In genomic region chr6:84197811-84198213, GRCm38 (mm10) we compare ENCODE assay signal across 18 mouse cellular contexts.
DNase-seq lines count a peak whose midpoint lies in the region; ATAC-seq and TF ChIP-seq lines count a peak whose summit lies in the region.
"Had no signal": no experiment of that assay in that cellular context is flagged by ENCODE, and none has a peak within 500 bp of the region (broad histone marks: within the 10 kb centered on the region; RNA-seq: fewer than 3 reads in every experiment).

No protein-coding gene starts in this region.

- 19% methylated on average over 5 of the region's 5 CpGs for WGBS in midbrain, embryonic 10.5 days
- whole genome bisulfite sequencing in midbrain, embryonic 11.5 days = 29% methylated on average over 5 of the region's 5 CpGs
- WGBS in embryonic facial prominence, embryonic 13.5 days = 27% methylated on average over 5 of the region's 5 CpGs
- WGBS in limb, embryonic 11.5 days = 4% methylated on average over 5 of the region's 5 CpGs
- WGBS in thymus, adult 2 months = 54% methylated on average over 5 of the region's 5 CpGs

- H3K9ac ChIP-seq in midbrain, embryonic 11.5 days (ENCODE audit: low read length) = no peak overlapping the region
- H3K9ac ChIP-seq in embryonic facial prominence, embryonic 13.5 days = 0 out of 2 replicates have a peak overlapping the region, but pooled peaks have one; percentile 21
- no peak overlapping the region for H3K9ac ChIP-seq in limb, embryonic 11.5 days (ENCODE audit: low read length)
- H3K9ac ChIP-seq: forebrain, embryonic 15.5 days; liver, embryonic 13.5 days; lung, embryonic 15.5 days had no signal

- no peak overlapping the region for H3K4me2 ChIP-seq in midbrain, embryonic 11.5 days
- no peak overlapping the region for H3K4me2 ChIP-seq in embryonic facial prominence, embryonic 13.5 days
- no peak overlapping the region for H3K4me2 ChIP-seq in limb, embryonic 11.5 days (ENCODE audit: low read depth, severe bottlenecking)
- H3K4me2 ChIP-seq: forebrain, embryonic 15.5 days; liver, embryonic 13.5 days; lung, embryonic 15.5 days had no signal

- no peak for TF ChIP-seq POLR2A in thymus, adult 2 months (IDR thresholded peaks at IDR 0.05; ENCODE audit: control insufficient read depth, extremely low read depth, insufficient read depth, low read length, poor library complexity)

- H3K4me1 ChIP-seq in midbrain, embryonic 10.5 days = peaks cover 6% of the 10 kb centered on the region; the same call in 1 of the 2 replicates
- no peaks in the 10 kb centered on the region for H3K4me1 ChIP-seq in midbrain, embryonic 11.5 days (ENCODE audit: control insufficient read depth, insufficient read depth, low read length)
- peaks cover 10% of the 10 kb centered on the region; the same call in 1 of the 2 replicates for H3K4me1 ChIP-seq in embryonic facial prominence, embryonic 13.5 days
- H3K4me1 ChIP-seq in limb, embryonic 11.5 days (ENCODE audit: control insufficient read depth, insufficient read depth, low read length) = peaks cover 16% of the 10 kb centered on the region
- H3K4me1 ChIP-seq in thymus, adult 2 months (replicated peaks; ENCODE audit: control insufficient read depth, insufficient read depth, low read length) = peaks cover 19% of the 10 kb centered on the region
- H3K4me1 ChIP-seq: forebrain, embryonic 15.5 days; liver, embryonic 13.5 days; lung, embryonic 15.5 days had no signal

- no peaks in the 10 kb centered on the region for H3K36me3 ChIP-seq in midbrain, embryonic 10.5 days
- no peaks in the 10 kb centered on the region for H3K36me3 ChIP-seq in midbrain, embryonic 11.5 days (ENCODE audit: control insufficient read depth, insufficient read depth, low read length)
- H3K36me3 ChIP-seq in embryonic facial prominence, embryonic 13.5 days = no peaks in the 10 kb centered on the region
- no peaks in the 10 kb centered on the region for H3K36me3 ChIP-seq in limb, embryonic 11.5 days (ENCODE audit: control insufficient read depth, insufficient read depth, low read length)
- H3K36me3 ChIP-seq in thymus, adult 2 months (ENCODE audit: control insufficient read depth, insufficient read depth, low read length) = no peaks in the 10 kb centered on the region
- H3K36me3 ChIP-seq: forebrain, embryonic 15.5 days; liver, embryonic 13.5 days; lung, embryonic 15.5 days had no signal

- TF ChIP-seq CTCF in thymus, adult 2 months (IDR thresholded peaks at IDR 0.05; ENCODE audit: borderline replicate concordance, control insufficient read depth, extremely low read depth, insufficient read depth, low read length, poor library complexity) = no peak

- no peaks in the 10 kb centered on the region for H3K27me3 ChIP-seq in midbrain, embryonic 10.5 days (ENCODE audit: low read depth, poor library complexity, severe bottlenecking)
- no peaks in the 10 kb centered on the region for H3K27me3 ChIP-seq in midbrain, embryonic 11.5 days (ENCODE audit: control insufficient read depth, insufficient read depth, low read length)
- H3K27me3 ChIP-seq in embryonic facial prominence, embryonic 13.5 days = no peaks in the 10 kb centered on the region
- H3K27me3 ChIP-seq in limb, embryonic 11.5 days (ENCODE audit: control insufficient read depth, insufficient read depth, low read length) = no peaks in the 10 kb centered on the region
- no peaks in the 10 kb centered on the region for H3K27me3 ChIP-seq in thymus, adult 2 months (ENCODE audit: control insufficient read depth, insufficient read depth, low read length)
- H3K27me3 ChIP-seq: forebrain, embryonic 15.5 days; liver, embryonic 13.5 days; lung, embryonic 15.5 days had no signal

- no peaks in the 10 kb centered on the region for H3K9me3 ChIP-seq in midbrain, embryonic 10.5 days (replicated peaks)
- no peaks in the 10 kb centered on the region for H3K9me3 ChIP-seq in midbrain, embryonic 11.5 days (ENCODE audit: control insufficient read depth, low read length)
- no peaks in the 10 kb centered on the region for H3K9me3 ChIP-seq in embryonic facial prominence, embryonic 13.5 days
- H3K9me3 ChIP-seq in limb, embryonic 11.5 days (ENCODE audit: control insufficient read depth, low read length) = no peaks in the 10 kb centered on the region
- H3K9me3 ChIP-seq: forebrain, embryonic 15.5 days; liver, embryonic 13.5 days; lung, embryonic 15.5 days had no signal

- H3K27ac ChIP-seq in midbrain, embryonic 10.5 days (replicated peaks) = peak overlapping the region; percentile 13; the same call in 1 of the 2 replicates
- no peak overlapping the region for H3K27ac ChIP-seq in midbrain, embryonic 11.5 days (ENCODE audit: low read depth, low read length)
- H3K27ac ChIP-seq in embryonic facial prominence, embryonic 13.5 days = no peak overlapping the region
- H3K27ac ChIP-seq in limb, embryonic 11.5 days (replicated peaks; ENCODE audit: low read depth, low read length) = peak overlapping the region; percentile 63; the same call in 1 of the 2 replicates
- H3K27ac ChIP-seq in thymus, adult 2 months (ENCODE audit: control insufficient read depth, insufficient read depth, low read length) = peak overlapping the region; percentile 15; the same call in 1 of the 2 replicates
- H3K27ac ChIP-seq: forebrain, embryonic 15.5 days; liver, embryonic 13.5 days; lung, embryonic 15.5 days had no signal

- no peak overlapping the region for H3K4me3 ChIP-seq in midbrain, embryonic 10.5 days
- no peak overlapping the region for H3K4me3 ChIP-seq in midbrain, embryonic 11.5 days (ENCODE audit: low read depth, low read length)
- H3K4me3 ChIP-seq in embryonic facial prominence, embryonic 13.5 days = no peak overlapping the region
- no peak overlapping the region for H3K4me3 ChIP-seq in limb, embryonic 11.5 days (ENCODE audit: low read depth, low read length)
- H3K4me3 ChIP-seq in thymus, adult 2 months (ENCODE audit: control insufficient read depth, insufficient read depth, low read length) = no peak overlapping the region
- H3K4me3 ChIP-seq: erythroblast, embryonic 14.5 days; forebrain, embryonic 15.5 days; liver, embryonic 13.5 days; lung, embryonic 15.5 days had no signal

- DNase-seq in midbrain, embryonic 10.5 days (ENCODE audit: low spot score) = no peak
- DNase-seq in midbrain, embryonic 11.5 days (ENCODE audit: low spot score, missing footprints) = no peak
- DNase-seq in limb, embryonic 11.5 days (ENCODE audit: low spot score) = peak; percentile 85
- DNase-seq in thymus, adult 2 months = peak; percentile 50
- no peak for DNase-seq in c-Kit-positive CD71-positive TER-119-positive erythroid progenitor cells, embryonic 14.5 days (ENCODE audit: low spot score)
- no peak for DNase-seq in lung, postnatal 36 days
- DNase-seq: adrenal gland, postnatal 14 days; cerebellum, adult 2 months; heart, adult 11 months; kidney, adult 9 months; kidney, postnatal 4 days; liver, embryonic 13.5 days had no signal

- no peak for ATAC-seq in midbrain, embryonic 11.5 days (ENCODE audit: low FRiP score)
- ATAC-seq in embryonic facial prominence, embryonic 13.5 days (ENCODE audit: insufficient number of reproducible peaks, insufficient read depth, low FRiP score, low TSS enrichment, low read depth) = no peak
- ATAC-seq in limb, embryonic 11.5 days (ENCODE audit: insufficient number of reproducible peaks, low FRiP score, low TSS enrichment, low read depth) = peak; percentile 90
- no peak for ATAC-seq in granulocyte monocyte progenitor cell, adult 5-6 weeks (replicated peaks; ENCODE audit: poor library complexity, severe bottlenecking)
- ATAC-seq: forebrain, embryonic 15.5 days; inflammation-experienced regulatory T-cells, adult 6 months had no signal

Comparison
In these comparisons a context has a peak if more than half of its experiments do, and no peak if none do; other contexts are left out.
1. H3K27ac ChIP-seq: peak in midbrain, embryonic 10.5 days (single experiment), limb, embryonic 11.5 days (single experiment) and thymus, adult 2 months (single experiment); none in midbrain, embryonic 11.5 days (single experiment) and embryonic facial prominence, embryonic 13.5 days (single experiment).
2. DNase-seq: peak in limb, embryonic 11.5 days (single experiment) and thymus, adult 2 months (single experiment); none in midbrain, embryonic 10.5 days (single experiment), midbrain, embryonic 11.5 days (single experiment), c-Kit-positive CD71-positive TER-119-positive erythroid progenitor cells, embryonic 14.5 days (single experiment) and lung, postnatal 36 days (single experiment).